Mouse (Mus musculus) liver, embryonic 12.5 days (tissue): ENCODE measurements around the gene Fbxw7. TPM values are rescaled to one million over a fixed set of nuclear protein-coding genes. Genes with fewer than 3 reads are reported as not detected.

Experiments used
- ATAC-seq: fragments of 200-750 bp; cut with Nextera tagmentation; 2 replicates; pipeline ENCODE4 v1.8.0; 2017; ENCODE audit warnings: moderate number of reproducible peaks, mild to moderate bottlenecking, moderate library complexity
- H3K27ac ChIP-seq: fragments of 300-500 bp; sonication (generic); 2 replicates; pipeline ENCODE4 v1.5.1; 2016; ENCODE audit warnings: mild to moderate bottlenecking
- H3K27me3 ChIP-seq: fragments of 300-500 bp; sonication (generic); replicated peaks from 2 replicates; pipeline ENCODE4 v1.6.1; 2016; ENCODE audit warnings: mild to moderate bottlenecking, moderate library complexity
- H3K36me3 ChIP-seq: fragments of 300-500 bp; sonication (generic); 2 replicates; pipeline ENCODE4 v1.6.1; 2016; ENCODE audit warnings: mild to moderate bottlenecking, moderate library complexity
- H3K4me1 ChIP-seq: fragments of 300-500 bp; sonication (generic); 2 replicates; pipeline ENCODE4 v1.6.1; 2016
- H3K4me2 ChIP-seq: fragments of 300-500 bp; sonication (generic); 2 replicates; pipeline ENCODE4 v1.6.1; 2016; ENCODE audit warnings: mild to moderate bottlenecking, moderate library complexity
- H3K4me3 ChIP-seq: fragments of 300-500 bp; sonication (generic); 2 replicates; pipeline ENCODE4 v1.5.1; 2016; ENCODE audit warnings: mild to moderate bottlenecking, moderate library complexity
- H3K9ac ChIP-seq: fragments of 300-500 bp; sonication (generic); 2 replicates; pipeline ENCODE4 v1.6.1; 2016; ENCODE audit warnings: mild to moderate bottlenecking, moderate library complexity
- H3K9me3 ChIP-seq: fragments of 300-500 bp; sonication (generic); replicated peaks from 2 replicates; pipeline ENCODE4 v1.6.1; 2016; ENCODE audit warnings: mild to moderate bottlenecking, moderate library complexity
- WGBS: fragments of 180-500 bp; shearing (Covaris S2); methylation state at CpG from one replicate; pipeline ENCODE4 v1.1.7; 2016; ENCODE audit not compliant: insufficient replicate concordance; 5-methylcytosine and 5-hydroxymethylcytosine counted together
- polyA plus RNA-seq: library from polyadenylated mRNA; unstranded; fragments of >200 nt; fragmentation: Nextera tagmentation; extraction: Ambion mirVana; gene quantifications from 2 replicates; pipeline ENCODE4 v1.2.1, GENCODE M21; 2016

Gene Fbxw7
- polyA plus RNA-seq, 1 experiment from 2014 or later, result 4.9 TPM

GRCm38 (mm10) chr3:84965156-84965555, 150.1 kb downstream of the Fbxw7 start:
- no peak for ATAC-seq
- Histone ChIP-seq H3K4me1 (no peaks in the 10 kb centered on the region), H3K4me3 (no peak overlapping the region), H3K9ac (no peak overlapping the region), H3K4me2 (no peak overlapping the region), H3K36me3 (peaks cover 32% of the 10 kb centered on the region), H3K27ac (no peak overlapping the region), H3K27me3 (no peaks in the 10 kb centered on the region), H3K9me3 (no peaks in the 10 kb centered on the region)
- WGBS, result 89% methylated on average over 5 of the region's 5 CpGs

- no peak for ATAC-seq
These were observed 152.3 kb downstream of the Fbxw7 start for GRCm38 (mm10) chr3:84967364-84967763.

GRCm38 (mm10) chr3:84971561-84971960, 156.5 kb downstream of the Fbxw7 start:
- ATAC-seq, result no peak
- H3K27ac ChIP-seq, result no peak overlapping the region
- H3K36me3 ChIP-seq, result peaks cover 62% of the 10 kb centered on the region
- H3K4me2 ChIP-seq, result no peak overlapping the region
- no peak overlapping the region for H3K9ac ChIP-seq
- 70% methylated on average over 5 of the region's 5 CpGs for WGBS
- H3K27me3 ChIP-seq, result no peaks in the 10 kb centered on the region
- no peaks in the 10 kb centered on the region for H3K9me3 ChIP-seq
- no peaks in the 10 kb centered on the region for H3K4me1 ChIP-seq
- no peak overlapping the region for H3K4me3 ChIP-seq

More at GRCm38 (mm10) chr3:84967364-84967763, 152.3 kb downstream of the Fbxw7 start:
- Histone ChIP-seq H3K36me3 (peaks cover 40% of the 10 kb centered on the region), H3K9ac (no peak overlapping the region), H3K9me3 (no peaks in the 10 kb centered on the region), H3K4me2 (no peak overlapping the region), H3K4me1 (no peaks in the 10 kb centered on the region), H3K27ac (no peak overlapping the region), H3K4me3 (no peak overlapping the region), H3K27me3 (no peaks in the 10 kb centered on the region)
- WGBS, result 88% methylated on average over 4 of the region's 4 CpGs

GRCm38 (mm10) chr3:84972881-84973280, 157.8 kb downstream of the Fbxw7 start:
- Histone ChIP-seq H3K27ac (no peak overlapping the region), H3K9me3 (no peaks in the 10 kb centered on the region), H3K9ac (no peak overlapping the region), H3K36me3 (peaks cover 67% of the 10 kb centered on the region), H3K4me2 (no peak overlapping the region), H3K4me1 (no peaks in the 10 kb centered on the region), H3K27me3 (no peaks in the 10 kb centered on the region), H3K4me3 (no peak overlapping the region)
- ATAC-seq, result no peak
- 86% methylated on average over 2 of the region's 2 CpGs for WGBS

GRCm38 (mm10) chr3:84974193-84974592, 159.1 kb downstream of the Fbxw7 start:
- Histone ChIP-seq H3K9me3 (no peaks in the 10 kb centered on the region), H3K4me1 (no peaks in the 10 kb centered on the region), H3K9ac (no peak overlapping the region), H3K27me3 (no peaks in the 10 kb centered on the region), H3K4me3 (no peak overlapping the region), H3K4me2 (no peak overlapping the region), H3K36me3 (peaks cover 58% of the 10 kb centered on the region), H3K27ac (no peak overlapping the region)
- ATAC-seq, result no peak
- WGBS, result 90% methylated on average over 9 of the region's 9 CpGs

GRCm38 (mm10) chr3:84978676-84979075, 163.6 kb downstream of the Fbxw7 start:
- Histone ChIP-seq H3K9ac (no peak overlapping the region), H3K9me3 (no peaks in the 10 kb centered on the region), H3K36me3 (peaks cover 34% of the 10 kb centered on the region), H3K27ac (no peak overlapping the region), H3K4me2 (no peak overlapping the region), H3K27me3 (no peaks in the 10 kb centered on the region), H3K4me1 (no peaks in the 10 kb centered on the region), H3K4me3 (no peak overlapping the region)
- WGBS, result 91% methylated on average over 11 of the region's 11 CpGs
- no peak for ATAC-seq

GRCm38 (mm10) chr3:84980158-84980557, 165.1 kb downstream of the Fbxw7 start:
- no peak overlapping the region for H3K4me3 ChIP-seq
- no peak for ATAC-seq
- H3K9ac ChIP-seq, result no peak overlapping the region
- 84% methylated on average over 2 of the region's 2 CpGs for whole genome bisulfite sequencing
- H3K27ac ChIP-seq, result no peak overlapping the region
- no peak overlapping the region for H3K4me2 ChIP-seq
- peaks cover 26% of the 10 kb centered on the region for H3K36me3 ChIP-seq
- no peaks in the 10 kb centered on the region for H3K27me3 ChIP-seq
- H3K4me1 ChIP-seq, result no peaks in the 10 kb centered on the region
- H3K9me3 ChIP-seq, result no peaks in the 10 kb centered on the region

- Histone ChIP-seq H3K4me2 (no peak overlapping the region), H3K27ac (no peak overlapping the region), H3K36me3 (peaks cover 8% of the 10 kb centered on the region), H3K9me3 (no peaks in the 10 kb centered on the region), H3K4me1 (no peaks in the 10 kb centered on the region), H3K4me3 (no peak overlapping the region), H3K9ac (no peak overlapping the region), H3K27me3 (no peaks in the 10 kb centered on the region)
- ATAC-seq, result no peak
- 66% methylated on average over 4 of the region's 4 CpGs for WGBS
These were observed 167.6 kb downstream of the Fbxw7 start for GRCm38 (mm10) chr3:84982688-84983087.

- H3K36me3 ChIP-seq, result peaks cover under 1% of the 10 kb centered on the region; the same call in 1 of the 2 replicates
- no peak for ATAC-seq
- no peak overlapping the region for H3K9ac ChIP-seq
- H3K9me3 ChIP-seq, result no peaks in the 10 kb centered on the region
- no peaks in the 10 kb centered on the region for H3K27me3 ChIP-seq
- no peak overlapping the region for H3K4me2 ChIP-seq
- no peaks in the 10 kb centered on the region for H3K4me1 ChIP-seq
- H3K4me3 ChIP-seq, result no peak overlapping the region
- 79% methylated on average over 8 of the region's 8 CpGs for WGBS
- H3K27ac ChIP-seq, result no peak overlapping the region
These were observed 170.1 kb downstream of the Fbxw7 start for GRCm38 (mm10) chr3:84985121-84985625.

- Histone ChIP-seq H3K9ac (no peak overlapping the region), H3K36me3 (no peaks in the 10 kb centered on the region), H3K4me1 (no peaks in the 10 kb centered on the region), H3K27me3 (no peaks in the 10 kb centered on the region), H3K27ac (no peak overlapping the region), H3K9me3 (no peaks in the 10 kb centered on the region), H3K4me2 (no peak overlapping the region), H3K4me3 (no peak overlapping the region)
- 76% methylated on average over 4 of the region's 4 CpGs for WGBS
- no peak for ATAC-seq
These were observed 173.8 kb downstream of the Fbxw7 start for GRCm38 (mm10) chr3:84988880-84989279.

- WGBS, result 65% methylated on average over 2 of the region's 2 CpGs
- ATAC-seq, result no peak
- Histone ChIP-seq H3K9ac (no peak overlapping the region), H3K36me3 (no peaks in the 10 kb centered on the region), H3K27me3 (no peaks in the 10 kb centered on the region), H3K9me3 (no peaks in the 10 kb centered on the region), H3K4me2 (no peak overlapping the region), H3K4me3 (no peak overlapping the region), H3K27ac (no peak overlapping the region), H3K4me1 (peaks cover 3% of the 10 kb centered on the region; the same call in 1 of the 2 replicates)
These were observed 190.2 kb downstream of the Fbxw7 start for GRCm38 (mm10) chr3:85005257-85005656.

- WGBS, result 72% methylated on average over 6 of the region's 6 CpGs
These were observed 197.8 kb downstream of the Fbxw7 start for GRCm38 (mm10) chr3:85012889-85013288.

GRCm38 (mm10) chr3:85015667-85016066, 200.6 kb downstream of the Fbxw7 start:
- H3K4me2 ChIP-seq, result no peak overlapping the region
- H3K27me3 ChIP-seq, result no peaks in the 10 kb centered on the region
- no peak overlapping the region for H3K27ac ChIP-seq
- 66% methylated on average over 9 of the region's 9 CpGs for WGBS
- no peaks in the 10 kb centered on the region for H3K4me1 ChIP-seq
- ATAC-seq, result no peak
- no peaks in the 10 kb centered on the region for H3K9me3 ChIP-seq
- no peaks in the 10 kb centered on the region for H3K36me3 ChIP-seq
- H3K9ac ChIP-seq, result no peak overlapping the region
- no peak overlapping the region for H3K4me3 ChIP-seq

More at GRCm38 (mm10) chr3:85012889-85013288, 197.8 kb downstream of the Fbxw7 start:
- Histone ChIP-seq H3K27me3 (no peaks in the 10 kb centered on the region), H3K4me1 (peaks cover 3% of the 10 kb centered on the region; the same call in 1 of the 2 replicates), H3K4me2 (no peak overlapping the region), H3K4me3 (no peak overlapping the region), H3K27ac (no peak overlapping the region), H3K9me3 (no peaks in the 10 kb centered on the region), H3K36me3 (no peaks in the 10 kb centered on the region), H3K9ac (no peak overlapping the region)
- ATAC-seq, result no peak
